Mouse (Mus musculus) inflammation-experienced regulatory T-cells, adult 6 months (primary cell): ENCODE measurements around the gene Tbc1d10b. TPM values are rescaled to one million over a fixed set of nuclear protein-coding genes. Genes with fewer than 3 reads are reported as not detected.

Experiments
- ATAC-seq: one replicate; pipeline ENCODE4 v1.8.0; 2017
- polyA plus RNA-seq, 3 experiments: library from polyadenylated mRNA; unstranded; fragments of 100-300 nt; shearing (Covaris generic); gene quantifications; one replicate each; pipeline ENCODE4 v1.2.1; 2017

Tbc1d10b gene
- polyA plus RNA-seq, 3 experiments from 2014 or later, result 13.2 to 16.6 (median 13.6) TPM

DNA sequence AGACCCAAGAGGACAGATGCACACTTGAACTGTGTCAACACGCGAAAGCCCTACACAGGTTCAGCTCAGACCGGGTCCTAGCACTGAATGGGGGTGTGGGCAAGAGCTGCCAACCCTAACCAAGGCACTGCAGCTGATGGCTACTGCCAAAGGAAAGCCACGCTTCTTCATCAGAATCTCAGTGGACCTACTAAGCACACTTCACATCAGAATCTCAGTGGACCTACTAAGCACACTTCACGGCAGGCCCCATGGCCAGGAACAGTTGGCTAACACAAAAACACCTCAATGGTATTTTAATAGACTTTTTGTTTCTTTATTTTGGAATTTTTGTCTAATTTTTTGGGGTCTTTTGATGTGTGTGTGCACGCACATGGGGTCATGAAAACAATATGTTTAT, 55.8 kb downstream of the Tbc1d10b start:
- no peak for ATAC-seq

DNA sequence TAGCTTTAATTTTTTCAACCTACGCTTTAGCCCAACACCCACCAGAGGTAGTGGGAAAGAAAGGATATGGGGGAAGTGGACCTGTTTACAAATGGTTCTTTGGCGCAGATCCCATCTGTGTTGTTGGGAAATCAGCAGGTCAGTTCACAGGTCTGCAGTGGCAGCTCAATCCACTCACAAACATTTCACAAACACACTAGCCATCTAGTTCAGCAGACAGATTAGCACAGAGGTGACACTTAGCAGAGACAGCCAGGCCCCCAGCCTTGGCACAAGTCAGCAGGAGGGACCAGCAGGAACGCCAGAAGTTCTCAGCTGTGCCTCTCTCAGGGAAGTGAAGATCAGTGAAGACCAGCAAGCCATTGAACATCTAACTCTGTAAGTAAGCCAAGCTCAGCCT, 60.4 kb downstream of the Tbc1d10b start:
- no peak for ATAC-seq

Other genes starting within 250 kb of the Tbc1d10b start
- 100 to 1,000 TPM; 104 to 127 (median 115) TPM for gene Cdipt, start 232.6 kb downstream of the Tbc1d10b start, polyA plus RNA-seq
- gene Cdiptos, start 232.4 kb downstream of the Tbc1d10b start, polyA plus RNA-seq, result 1 to 10 TPM in 2 of 3 experiments, under 1 TPM in 1; 0.91 to 1.8 (median 1.3) TPM
- gene Mvp, start 193.8 kb downstream of the Tbc1d10b start, polyA plus RNA-seq, result 10 to 100 TPM; 15.2 to 19.7 (median 16.2) TPM
- gene Pagr1b, start 192.0 kb downstream of the Tbc1d10b start, polyA plus RNA-seq, result not detected
- 10 to 100 TPM; 34.7 to 44.5 (median 42.6) TPM for gene Pagr1a, start 191.1 kb downstream of the Tbc1d10b start, polyA plus RNA-seq
- gene Gm42742, start 187.4 kb downstream of the Tbc1d10b start, polyA plus RNA-seq, result 10 to 100 TPM; 42.5 to 62.2 (median 46.4) TPM
- gene Prrt2, start 187.3 kb downstream of the Tbc1d10b start, polyA plus RNA-seq, result 1 to 10 TPM in 1 of 3 experiments, under 1 TPM in 1, not detected in 1; 0.97 to 1.1 TPM
- gene Maz, start 181.4 kb downstream of the Tbc1d10b start, polyA plus RNA-seq, result 10 to 100 TPM; 18.6 to 22.4 (median 21.4) TPM
- 10 to 100 TPM; 11.7 to 94.2 (median 13.8) TPM for gene Kif22, start 166.0 kb downstream of the Tbc1d10b start, polyA plus RNA-seq
- gene Zg16, start 121.1 kb downstream of the Tbc1d10b start, polyA plus RNA-seq, result 1 to 10 TPM in 1 of 3 experiments, not detected in 2; 1.6 TPM
- gene AI467606, start 117.1 kb downstream of the Tbc1d10b start, polyA plus RNA-seq, result 100 to 1,000 TPM; 248 to 287 (median 263) TPM
- 10 to 100 TPM in 2 of 3 experiments, 1 to 10 TPM in 1; 7.8 to 15.5 (median 15.0) TPM for gene Qprt, start 86.2 kb downstream of the Tbc1d10b start, polyA plus RNA-seq
- 100 to 1,000 TPM; 105 to 226 (median 130) TPM for gene Spn, start 70.6 kb downstream of the Tbc1d10b start, polyA plus RNA-seq
- 10 to 100 TPM; 43.2 to 56.9 (median 48.7) TPM for gene Cd2bp2, start 12.4 kb downstream of the Tbc1d10b start, polyA plus RNA-seq
- 10 to 100 TPM; 23.0 to 25.8 (median 23.4) TPM for gene Mylpf, start 422 bp upstream of the Tbc1d10b start, polyA plus RNA-seq
- gene Zfp553, start 24.6 kb upstream of the Tbc1d10b start, polyA plus RNA-seq, result 1 to 10 TPM; 3.3 to 6.8 (median 4.6) TPM
- 100 to 1,000 TPM; 783 to 927 (median 807) TPM for gene Sept1, start 24.7 kb upstream of the Tbc1d10b start, polyA plus RNA-seq
- 1 to 10 TPM in 1 of 3 experiments, under 1 TPM in 1, not detected in 1; 0.46 to 1.5 TPM for gene Zfp771, start 35.8 kb upstream of the Tbc1d10b start, polyA plus RNA-seq
- 10 to 100 TPM; 37.2 to 88.3 (median 51.2) TPM for gene Dctpp1, start 52.2 kb upstream of the Tbc1d10b start, polyA plus RNA-seq
- 10 to 100 TPM; 19.4 to 45.4 (median 28.6) TPM for gene Sephs2, start 65.6 kb upstream of the Tbc1d10b start, polyA plus RNA-seq
- 100 to 1,000 TPM; 201 to 247 (median 214) TPM for gene Itgal, start 87.8 kb upstream of the Tbc1d10b start, polyA plus RNA-seq
- gene Zfp768, start 137.1 kb upstream of the Tbc1d10b start, polyA plus RNA-seq, result under 1 TPM in 1 of 3 experiments, not detected in 2; 0.28 TPM
- gene Zfp747, start 167.6 kb upstream of the Tbc1d10b start, polyA plus RNA-seq, result 10 to 100 TPM in 2 of 3 experiments, 1 to 10 TPM in 1; 9.9 to 11.0 (median 10.6) TPM
- gene 9130019O22Rik, start 178.7 kb upstream of the Tbc1d10b start, polyA plus RNA-seq, result 1 to 10 TPM; 4.8 to 8.8 (median 6.5) TPM
- gene E430018J23Rik, start 185.2 kb upstream of the Tbc1d10b start, polyA plus RNA-seq, result 1 to 10 TPM; 4.0 to 7.8 (median 5.4) TPM
- gene Zfp764, start 198.4 kb upstream of the Tbc1d10b start, polyA plus RNA-seq, result 1 to 10 TPM; 3.6 to 7.5 (median 6.1) TPM
- 10 to 100 TPM; 15.5 to 20.4 (median 16.4) TPM for gene Zfp688, start 213.6 kb upstream of the Tbc1d10b start, polyA plus RNA-seq
- gene Zfp689, start 240.7 kb upstream of the Tbc1d10b start, polyA plus RNA-seq, result 1 to 10 TPM; 4.3 to 5.0 (median 4.7) TPM